Mouse (Mus musculus) stomach, postnatal 0 days (tissue): ENCODE results near the gene Taf11.

ENCODE experiments used
- CTCF ChIP-seq: IDR thresholded peaks from 2 replicates; pipeline ENCODE4 v1.5.1; 2016; ENCODE audit warnings: antibody characterized with exemption, low read depth, mild to moderate bottlenecking, moderate library complexity
- EP300 ChIP-seq: optimal IDR thresholded peaks from 2 replicates; pipeline ENCODE3; 2016; ENCODE audit warnings: antibody characterized with exemption

GRCm38 (mm10) chr17:27883994-27884393 is 25.6 kb downstream of the Taf11 start:
- TF ChIP-seq CTCF (no peak), EP300 (no peak)
